In the genomic region with DNA sequence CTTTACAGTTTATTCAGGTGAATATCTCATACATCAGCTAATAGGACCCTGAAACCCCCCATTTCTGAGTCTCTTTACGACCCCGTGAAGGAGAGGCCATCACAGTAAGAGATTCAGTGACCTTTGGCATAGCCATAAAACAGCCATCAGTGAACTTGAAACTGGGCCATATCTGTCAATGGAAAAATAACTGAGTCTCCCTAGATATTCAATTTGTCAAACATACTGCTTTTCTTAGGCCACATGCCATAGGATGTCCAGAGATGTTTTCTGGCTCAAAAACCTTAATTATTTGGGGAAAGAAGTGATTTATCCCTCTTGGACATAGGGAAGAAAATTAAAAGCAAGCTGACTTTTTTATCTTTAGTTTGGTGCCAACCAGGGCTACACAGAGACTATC, we compare ENCODE assay signal across 26 mouse cellular contexts.
DNase-seq lines count a peak whose midpoint lies in the region; ATAC-seq and TF ChIP-seq lines count a peak whose summit lies in the region.
"Had no signal": no experiment of that assay in that cellular context is flagged by ENCODE, and none has a peak within 500 bp of the region (broad histone marks: within the 10 kb centered on the region; RNA-seq: fewer than 3 reads in every experiment).

No protein-coding gene starts in this region.

- no peak for ATAC-seq in kidney, embryonic 16.5 days (ENCODE audit: low FRiP score, low TSS enrichment)
- no peak for ATAC-seq in kidney, embryonic 14.5 days (ENCODE audit: low FRiP score, low TSS enrichment)
- ATAC-seq: activated CD4-positive, CD25-positive, alpha-beta regulatory T cell, adult 4 months; CD4-positive, CD25-positive, alpha-beta regulatory T cell, adult 4 months; forebrain, embryonic 13.5 days; forebrain, embryonic 15.5 days; Patski had no signal

- H3K9me3 ChIP-seq in kidney, embryonic 16.5 days (ENCODE audit: low read length): no peaks in the 10 kb centered on the region
- no peaks in the 10 kb centered on the region for H3K9me3 ChIP-seq in kidney, embryonic 14.5 days (ENCODE audit: control insufficient read depth, low read length)
- H3K9me3 ChIP-seq: embryonic facial prominence, embryonic 10.5 days; embryonic facial prominence, embryonic 12.5 days; forebrain, embryonic 13.5 days; forebrain, embryonic 15.5 days; G1E had no signal

- 36% methylated on average over 2 of the region's 2 CpGs for WGBS in kidney, adult 2 months
- 27% methylated on average over 2 of the region's 2 CpGs for WGBS in kidney, embryonic 16.5 days
- WGBS in kidney, embryonic 14.5 days: 38% methylated on average over 2 of the region's 2 CpGs

- no peaks in the 10 kb centered on the region for H3K36me3 ChIP-seq in kidney, adult 2 months (ENCODE audit: control insufficient read depth, insufficient read depth, low read length)
- H3K36me3 ChIP-seq in kidney, embryonic 16.5 days (ENCODE audit: insufficient read depth, low read length): peaks cover 9% of the 10 kb centered on the region
- peaks cover 6% of the 10 kb centered on the region; the same call in 1 of the 2 replicates for H3K36me3 ChIP-seq in kidney, embryonic 14.5 days (ENCODE audit: control insufficient read depth, insufficient read depth, low read length)

- no peak for TF ChIP-seq CTCF in kidney, adult 2 months (conservative IDR thresholded peaks at IDR 0.05; ENCODE audit: insufficient read depth, insufficient read length, low read depth, low read length)

- H3K27me3 ChIP-seq in kidney, adult 2 months (replicated peaks; ENCODE audit: control insufficient read depth, insufficient read depth, low read length): no peaks in the 10 kb centered on the region
- H3K27me3 ChIP-seq in kidney, embryonic 16.5 days (ENCODE audit: insufficient read depth, low read length): no peaks in the 10 kb centered on the region
- H3K27me3 ChIP-seq in kidney, embryonic 14.5 days (ENCODE audit: control insufficient read depth, insufficient read depth, low read length): no peaks in the 10 kb centered on the region
- H3K27me3 ChIP-seq: CH12.LX; embryonic facial prominence, embryonic 12.5 days; forebrain, embryonic 13.5 days; forebrain, embryonic 15.5 days; Patski had no signal

- peak; percentile 35 for DNase-seq in kidney, adult 2 months
- DNase-seq in kidney, adult 8-10 months: no peak
- DNase-seq in kidney, postnatal 14 days: peak; percentile 41
- DNase-seq in kidney, postnatal 10 days: no peak
- DNase-seq in adipocyte (ENCODE audit: low spot score): peak; percentile 39
- DNase-seq in retina, embryonic 14.5 days (ENCODE audit: low spot score): no peak
- DNase-seq: adrenal gland, adult 2 months; adrenal gland, postnatal 10 days; adrenal gland, postnatal 25 days; B cell, adult 2 months; cerebellum, adult 11-12 months; cerebellum, adult 2 months; cerebellum, adult 9-10 months; cerebellum, postnatal 10 days; cerebellum, postnatal 25 days had no signal

- H3K27ac ChIP-seq in kidney, adult 2 months (ENCODE audit: insufficient read depth, low read depth, low read length): no peak overlapping the region
- H3K27ac ChIP-seq in kidney, embryonic 16.5 days (ENCODE audit: low read length): 0 out of 2 replicates have a peak overlapping the region, but pooled peaks have one; percentile 59
- H3K27ac ChIP-seq in kidney, embryonic 14.5 days (ENCODE audit: low read depth, low read length): no peak overlapping the region
- H3K27ac ChIP-seq: embryonic facial prominence, embryonic 10.5 days; embryonic facial prominence, embryonic 12.5 days; forebrain, embryonic 13.5 days; forebrain, embryonic 15.5 days had no signal

- no peak for TF ChIP-seq POLR2A in kidney, adult 2 months (IDR thresholded peaks at IDR 0.05; ENCODE audit: low read depth, low read length)

- no peak overlapping the region for H3K9ac ChIP-seq in kidney, embryonic 16.5 days (replicated peaks; ENCODE audit: low read length)
- H3K9ac ChIP-seq in kidney, embryonic 14.5 days (ENCODE audit: low read depth, low read length): no peak overlapping the region
- H3K9ac ChIP-seq: embryonic facial prominence, embryonic 12.5 days; forebrain, embryonic 13.5 days; forebrain, embryonic 15.5 days had no signal

- peaks cover 3% of the 10 kb centered on the region; the same call in 1 of the 2 replicates for H3K4me1 ChIP-seq in kidney, adult 2 months (ENCODE audit: control insufficient read depth, insufficient read depth, low read length)
- H3K4me1 ChIP-seq in kidney, embryonic 16.5 days (ENCODE audit: insufficient read depth, low read length): peaks cover 17% of the 10 kb centered on the region
- no peaks in the 10 kb centered on the region for H3K4me1 ChIP-seq in kidney, embryonic 14.5 days (ENCODE audit: control insufficient read depth, insufficient read depth, low read length)
- H3K4me1 ChIP-seq: embryonic facial prominence, embryonic 12.5 days had no signal

- no peak overlapping the region for H3K4me2 ChIP-seq in kidney, embryonic 16.5 days (replicated peaks; ENCODE audit: low read depth, low read length)
- no peak overlapping the region for H3K4me2 ChIP-seq in kidney, embryonic 14.5 days (replicated peaks; ENCODE audit: low read depth, low read length)
- H3K4me2 ChIP-seq: embryonic facial prominence, embryonic 12.5 days; forebrain, embryonic 13.5 days; forebrain, embryonic 15.5 days had no signal

- no peak overlapping the region for H3K4me3 ChIP-seq in kidney, adult 2 months (ENCODE audit: insufficient read depth, low read depth, low read length)
- no peak overlapping the region for H3K4me3 ChIP-seq in kidney, embryonic 16.5 days (ENCODE audit: low read length)
- no peak overlapping the region for H3K4me3 ChIP-seq in kidney, embryonic 14.5 days (ENCODE audit: low read length)
- H3K4me3 ChIP-seq: embryonic facial prominence, embryonic 10.5 days; embryonic facial prominence, embryonic 12.5 days; forebrain, embryonic 13.5 days; forebrain, embryonic 15.5 days had no signal

Comparison
In these comparisons a context has a peak if more than half of its experiments do, and no peak if none do; other contexts are left out.
1. DNase-seq: peak in kidney, adult 2 months (single experiment), kidney, postnatal 14 days (single experiment) and adipocyte (single experiment); none in kidney, adult 8-10 months (0 of 2), kidney, postnatal 10 days (single experiment) and retina, embryonic 14.5 days (single experiment).